Mouse (Mus musculus) neural tube, embryonic 15.5 days (tissue): ENCODE data around the gene Fgfr2. TPM values are rescaled to one million over a fixed set of nuclear protein-coding genes. Genes with fewer than 3 reads are reported as not detected.
"Not testable (repeated sequence)": the region's sequence is repeated elsewhere in the genome, so short reads cannot be mapped to it uniquely, and the experiment has no call there.

Experiments used
- ATAC-seq: fragments of 200-750 bp; cut with Nextera tagmentation; 2 replicates; pipeline ENCODE4 v1.8.0; 2017; ENCODE audit warnings: mild to moderate bottlenecking, moderate TSS enrichment, moderate library complexity; ENCODE audit not compliant: low FRiP score
- H3K27ac ChIP-seq: fragments of 300-500 bp; sonication (generic); replicated peaks from 2 replicates; pipeline ENCODE4 v1.5.1; 2015; ENCODE audit warnings: mild to moderate bottlenecking, inconsistent platforms
- H3K27me3 ChIP-seq: fragments of 300-500 bp; sonication (generic); replicated peaks from 2 replicates; pipeline ENCODE4 v1.6.1; 2015; ENCODE audit warnings: inconsistent platforms
- H3K36me3 ChIP-seq: fragments of 300-500 bp; sonication (generic); 2 replicates; pipeline ENCODE4 v1.6.1; 2015; ENCODE audit warnings: inconsistent platforms
- H3K4me1 ChIP-seq: fragments of 300-500 bp; sonication (generic); 2 replicates; pipeline ENCODE4 v1.6.1; 2015; ENCODE audit warnings: inconsistent platforms
- H3K4me2 ChIP-seq: fragments of 300-500 bp; sonication (generic); 2 replicates; pipeline ENCODE4 v1.6.1; 2015; ENCODE audit warnings: inconsistent platforms, mild to moderate bottlenecking, moderate library complexity
- H3K4me3 ChIP-seq: fragments of 300-500 bp; sonication (generic); replicated peaks from 2 replicates; pipeline ENCODE4 v1.5.1; 2015; ENCODE audit warnings: mild to moderate bottlenecking, inconsistent platforms
- H3K9ac ChIP-seq: fragments of 300-500 bp; sonication (generic); replicated peaks from 2 replicates; pipeline ENCODE4 v1.6.1; 2015; ENCODE audit warnings: mild to moderate bottlenecking, inconsistent platforms
- H3K9me3 ChIP-seq: fragments of 300-500 bp; sonication (generic); replicated peaks from 2 replicates; pipeline ENCODE4 v1.6.1; 2016; ENCODE audit warnings: inconsistent platforms
- WGBS: fragments of 180-500 bp; shearing (Covaris S2); methylation state at CpG from one replicate; pipeline ENCODE4 v1.1.7; 2015; ENCODE audit warnings: mixed read lengths; 5-methylcytosine and 5-hydroxymethylcytosine counted together
- polyA plus RNA-seq: library from polyadenylated mRNA; unstranded; fragments of >200 nt; fragmentation: Nextera tagmentation; extraction: Ambion mirVana; gene quantifications from 2 replicates; pipeline ENCODE4 v1.2.1, GENCODE M21; 2015

Gene Fgfr2
- polyA plus RNA-seq, 1 experiment from 2014 or later = 21.2 TPM

GRCm38 (mm10) chr7:131040760-131041159 is 2082.4 kb downstream of the Fgfr2 start:
- H3K4me3 ChIP-seq, H3K27me3 ChIP-seq, H3K27ac ChIP-seq, H3K9ac ChIP-seq, H3K4me1 ChIP-seq, H3K4me2 ChIP-seq, ATAC-seq, H3K9me3 ChIP-seq, H3K36me3 ChIP-seq: not testable (repeated sequence)
- WGBS = 83% methylated on average over 8 of the region's 8 CpGs

- Histone ChIP-seq H3K4me2 (no peak overlapping the region), H3K9me3 (no peaks in the 10 kb centered on the region), H3K4me1 (no peaks in the 10 kb centered on the region), H3K27ac (no peak overlapping the region), H3K36me3 (no peaks in the 10 kb centered on the region), H3K9ac (no peak overlapping the region), H3K4me3 (no peak overlapping the region), H3K27me3 (no peaks in the 10 kb centered on the region)
- 90% methylated on average over 2 of the region's 2 CpGs for WGBS
- no peak for ATAC-seq
These were observed 2086.1 kb downstream of the Fgfr2 start for GRCm38 (mm10) chr7:131037083-131037482.

GRCm38 (mm10) chr7:131036396-131036795 is 2086.8 kb downstream of the Fgfr2 start:
- Histone ChIP-seq H3K36me3 (no peaks in the 10 kb centered on the region), H3K27ac (no peak overlapping the region), H3K4me1 (no peaks in the 10 kb centered on the region), H3K9ac (no peak overlapping the region), H3K4me3 (no peak overlapping the region), H3K27me3 (no peaks in the 10 kb centered on the region), H3K9me3 (no peaks in the 10 kb centered on the region), H3K4me2 (no peak overlapping the region)
- no peak for ATAC-seq
- 84% methylated on average over 3 of the region's 3 CpGs for WGBS

- H3K9ac ChIP-seq = no peak within 1 kb of the TSS
- no peak within 1 kb of the TSS for H3K4me3 ChIP-seq
- no peaks in the 10 kb centered on the region for H3K9me3 ChIP-seq
- H3K4me2 ChIP-seq = no peak within 1 kb of the TSS
- ATAC-seq = no peak
- H3K36me3 ChIP-seq = no peaks in the 10 kb centered on the region
- no peaks in the 10 kb centered on the region for H3K27me3 ChIP-seq
- no peaks in the 10 kb centered on the region for H3K4me1 ChIP-seq
- H3K27ac ChIP-seq = no peak within 1 kb of the TSS
- 80% methylated on average over 5 of the region's 5 CpGs for WGBS
These were observed 2091.4 kb downstream of the Fgfr2 start, which contains the start of gene Dmbt1 for GRCm38 (mm10) chr7:131031755-131032154. Gene Dmbt1 (plus strand): TSS chr7:131032053.

- Histone ChIP-seq H3K4me3 (no peak overlapping the region), H3K9ac (no peak overlapping the region), H3K4me1 (no peaks in the 10 kb centered on the region), H3K27me3 (no peaks in the 10 kb centered on the region), H3K36me3 (no peaks in the 10 kb centered on the region), H3K27ac (no peak overlapping the region), H3K9me3 (no peaks in the 10 kb centered on the region), H3K4me2 (no peak overlapping the region)
- 86% methylated on average over 1 of the region's 1 CpGs for WGBS
- ATAC-seq = no peak
These were observed 2095.6 kb downstream of the Fgfr2 start for GRCm38 (mm10) chr7:131027557-131027956.

- WGBS = 65% methylated on average over 1 of the region's 1 CpGs
- Histone ChIP-seq H3K27ac (no peak overlapping the region), H3K4me2 (no peak overlapping the region), H3K4me1 (no peaks in the 10 kb centered on the region), H3K27me3 (no peaks in the 10 kb centered on the region), H3K4me3 (no peak overlapping the region), H3K9ac (no peak overlapping the region), H3K36me3 (no peaks in the 10 kb centered on the region), H3K9me3 (no peaks in the 10 kb centered on the region)
- no peak for ATAC-seq
These were observed 2098.3 kb downstream of the Fgfr2 start for GRCm38 (mm10) chr7:131024807-131025206.

- ATAC-seq = no peak
- Histone ChIP-seq H3K4me1 (no peaks in the 10 kb centered on the region), H3K27me3 (no peaks in the 10 kb centered on the region), H3K27ac (no peak overlapping the region), H3K36me3 (no peaks in the 10 kb centered on the region), H3K4me3 (no peak overlapping the region), H3K9ac (no peak overlapping the region), H3K9me3 (no peaks in the 10 kb centered on the region), H3K4me2 (no peak overlapping the region)
- WGBS = 84% methylated on average over 2 of the region's 2 CpGs
These were observed 2104.0 kb downstream of the Fgfr2 start for GRCm38 (mm10) chr7:131019181-131019580.

- Histone ChIP-seq H3K4me1 (no peaks in the 10 kb centered on the region), H3K27me3 (no peaks in the 10 kb centered on the region), H3K4me2 (no peak overlapping the region), H3K36me3 (no peaks in the 10 kb centered on the region), H3K27ac (no peak overlapping the region), H3K4me3 (no peak overlapping the region), H3K9me3 (no peaks in the 10 kb centered on the region), H3K9ac (no peak overlapping the region)
- no peak for ATAC-seq
- 92% methylated on average over 1 of the region's 1 CpGs for WGBS
These were observed 2111.2 kb downstream of the Fgfr2 start for GRCm38 (mm10) chr7:131011901-131012300.

GRCm38 (mm10) chr7:131009178-131009577 is 2114.0 kb downstream of the Fgfr2 start:
- no peak overlapping the region for H3K4me3 ChIP-seq
- WGBS = 80% methylated on average over 5 of the region's 5 CpGs
- no peaks in the 10 kb centered on the region for H3K36me3 ChIP-seq
- no peak for ATAC-seq
- H3K4me2 ChIP-seq = no peak overlapping the region
- H3K4me1 ChIP-seq = no peaks in the 10 kb centered on the region
- 0 out of 2 replicates have a peak, but pooled peaks cover 3% of the 10 kb centered on the region for H3K9me3 ChIP-seq
- H3K27ac ChIP-seq = no peak overlapping the region
- no peak overlapping the region for H3K9ac ChIP-seq
- H3K27me3 ChIP-seq = no peaks in the 10 kb centered on the region

GRCm38 (mm10) chr7:131007221-131007620 is 2115.9 kb downstream of the Fgfr2 start:
- no peak for ATAC-seq
- no peak overlapping the region for H3K4me2 ChIP-seq
- 100% methylated on average over 2 of the region's 2 CpGs for WGBS
- H3K27me3 ChIP-seq = no peaks in the 10 kb centered on the region
- H3K9me3 ChIP-seq = 0 out of 2 replicates have a peak, but pooled peaks cover 3% of the 10 kb centered on the region
- H3K4me3 ChIP-seq = no peak overlapping the region
- no peak overlapping the region for H3K27ac ChIP-seq
- no peak overlapping the region for H3K9ac ChIP-seq
- no peaks in the 10 kb centered on the region for H3K36me3 ChIP-seq
- H3K4me1 ChIP-seq = no peaks in the 10 kb centered on the region

GRCm38 (mm10) chr7:131004071-131004470 is 2119.1 kb downstream of the Fgfr2 start:
- Histone ChIP-seq H3K9ac (no peak overlapping the region), H3K4me3 (no peak overlapping the region), H3K4me2 (no peak overlapping the region), H3K36me3 (no peaks in the 10 kb centered on the region), H3K27ac (no peak overlapping the region), H3K9me3 (0 out of 2 replicates have a peak, but pooled peaks cover 3% of the 10 kb centered on the region), H3K4me1 (no peaks in the 10 kb centered on the region), H3K27me3 (no peaks in the 10 kb centered on the region)
- no peak for ATAC-seq
- 81% methylated on average over 5 of the region's 5 CpGs for WGBS

GRCm38 (mm10) chr7:131001976-131002726 is 2121.0 kb downstream of the Fgfr2 start:
- Histone ChIP-seq H3K4me3 (no peak overlapping the region), H3K27ac (no peak overlapping the region), H3K9me3 (0 out of 2 replicates have a peak, but pooled peaks cover 3% of the 10 kb centered on the region), H3K9ac (no peak overlapping the region), H3K4me1 (no peaks in the 10 kb centered on the region), H3K36me3 (no peaks in the 10 kb centered on the region), H3K4me2 (no peak overlapping the region), H3K27me3 (no peaks in the 10 kb centered on the region)
- WGBS = 89% methylated on average over 12 of the region's 12 CpGs
- no peak for ATAC-seq
